Mouse (Mus musculus): Measurements from ENCODE around the gene 1700003H04Rik. TPM values are rescaled to one million over a fixed set of nuclear protein-coding genes. Genes with fewer than 3 reads are reported as not detected.

Gene 1700003H04Rik
- polyA plus RNA-seq, 1 experiment from 2014 or later, result not detected

GRCm38 (mm10) chr3:124536602-124537001 lies 44.3 kb downstream of the 1700003H04Rik start:
- H3K4me2 ChIP-seq (ENCODE audit: low read depth, low read length), result no peak overlapping the region
- no peak overlapping the region for H3K9ac ChIP-seq (replicated peaks)
- H3K4me3 ChIP-seq (ENCODE audit: low read depth, low read length), result no peak overlapping the region
- no peaks in the 10 kb centered on the region for H3K9me3 ChIP-seq (ENCODE audit: low read length)
- no peaks in the 10 kb centered on the region for H3K36me3 ChIP-seq (replicated peaks; ENCODE audit: insufficient read depth, low read length)
- H3K27me3 ChIP-seq (ENCODE audit: insufficient read depth, low read length), result no peaks in the 10 kb centered on the region
- WGBS (ENCODE audit: insufficient replicate concordance), result 36% methylated on average over 1 of the region's 1 CpGs
- no peak for ATAC-seq
- TF ChIP-seq CTCF (IDR thresholded peaks at IDR 0.05; ENCODE audit: low read depth) (no peak), EP300 (IDR thresholded peaks at IDR 0.05; ENCODE audit: low read depth) (no peak)
- H3K4me1 ChIP-seq (ENCODE audit: insufficient read depth), result no peaks in the 10 kb centered on the region
- DNase-seq, result no peak
- no peak overlapping the region for H3K27ac ChIP-seq (ENCODE audit: low read depth)

- H3K9me3 ChIP-seq (ENCODE audit: low read length), result no peaks in the 10 kb centered on the region
- no peak overlapping the region for H3K4me2 ChIP-seq (ENCODE audit: low read depth, low read length)
- H3K36me3 ChIP-seq (replicated peaks; ENCODE audit: insufficient read depth, low read length), result no peaks in the 10 kb centered on the region
- H3K9ac ChIP-seq (replicated peaks), result no peak overlapping the region
- no peak overlapping the region for H3K27ac ChIP-seq (ENCODE audit: low read depth)
- no peaks in the 10 kb centered on the region for H3K27me3 ChIP-seq (ENCODE audit: insufficient read depth, low read length)
- TF ChIP-seq CTCF (IDR thresholded peaks at IDR 0.05; ENCODE audit: low read depth), result no peak
- TF ChIP-seq EP300 (IDR thresholded peaks at IDR 0.05; ENCODE audit: low read depth), result no peak
- no peaks in the 10 kb centered on the region for H3K4me1 ChIP-seq (ENCODE audit: insufficient read depth)
- ATAC-seq (no peak), DNase-seq (no peak)
- WGBS (ENCODE audit: insufficient replicate concordance), result 63% methylated on average over 2 of the region's 2 CpGs
- H3K4me3 ChIP-seq (ENCODE audit: low read depth, low read length), result no peak overlapping the region
Measured at GRCm38 (mm10) chr3:124518786-124519185, 62.1 kb downstream of the 1700003H04Rik start.

Other genes starting within 250 kb of the 1700003H04Rik start
- not detected in 2 replicates for gene 1700006A11Rik, start 155.1 kb downstream of the 1700003H04Rik start, polyA plus RNA-seq (2015; fragmentation: Nextera tagmentation; extraction: Ambion mirVana)